Mouse (Mus musculus) A20 (cell line): ENCODE measurements around the gene Adam19.
"Not testable (repeated sequence)": the region's sequence is repeated elsewhere in the genome, so short reads cannot be mapped to it uniquely, and the experiment has no call there.

Source experiments
- DNase-seq: peaks from one replicate; pipeline ENCODE4 v3.0.0-alpha.2; 2011; ENCODE audit warnings: low read depth, low spot score

Gene Adam19

DNA sequence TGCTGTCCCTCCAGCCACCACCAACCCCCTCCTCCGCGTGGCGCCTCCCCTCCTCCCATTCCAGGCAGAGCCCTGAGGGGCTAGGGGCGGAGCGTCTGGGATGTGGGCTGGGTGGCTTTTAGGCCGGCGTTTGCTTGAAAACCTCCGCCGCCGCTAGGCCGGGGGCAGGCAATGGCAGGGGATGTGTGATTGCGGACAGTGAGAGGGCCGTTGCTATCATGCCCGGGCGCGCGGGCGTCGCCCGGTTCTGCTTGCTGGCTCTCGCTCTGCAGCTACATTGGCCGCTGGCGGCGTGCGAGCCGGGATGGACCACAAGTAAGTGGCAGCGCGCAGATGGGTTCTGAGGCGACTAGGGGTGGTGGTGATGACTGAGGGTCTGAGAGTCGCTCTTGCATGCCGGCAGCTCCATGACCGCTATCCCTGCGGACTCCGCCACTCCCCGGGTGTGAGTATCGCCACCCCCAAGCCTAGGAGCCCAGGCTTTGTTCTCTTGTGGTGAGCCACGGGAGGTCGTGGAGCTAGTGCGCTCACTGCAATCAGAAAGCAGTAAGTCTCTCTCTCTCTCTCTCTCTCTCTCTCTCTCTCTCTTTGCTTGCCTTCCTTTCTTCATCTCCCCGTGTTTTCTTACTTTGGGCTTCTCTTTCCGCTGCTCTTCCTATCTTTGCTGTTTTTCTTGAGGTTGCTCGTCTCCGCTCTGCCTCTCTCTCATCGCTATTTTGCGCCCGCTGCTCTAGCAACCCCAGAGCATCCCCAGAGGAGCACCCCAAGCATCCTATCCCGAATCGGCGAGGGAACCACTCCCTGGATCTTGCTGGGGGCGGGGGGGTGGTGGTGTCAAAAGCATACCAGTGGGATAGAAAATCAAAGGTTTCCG, at the start of gene Adam19:
TSS of gene Adam19 (plus strand) at position 97 of the 874 bp plus-strand sequence.
- no peak for DNase-seq

- peak; percentile 54 for DNase-seq
Observed at GRCm38 (mm10) chr11:46016061-46016460, 39.7 kb upstream of the Adam19 start.

DNA sequence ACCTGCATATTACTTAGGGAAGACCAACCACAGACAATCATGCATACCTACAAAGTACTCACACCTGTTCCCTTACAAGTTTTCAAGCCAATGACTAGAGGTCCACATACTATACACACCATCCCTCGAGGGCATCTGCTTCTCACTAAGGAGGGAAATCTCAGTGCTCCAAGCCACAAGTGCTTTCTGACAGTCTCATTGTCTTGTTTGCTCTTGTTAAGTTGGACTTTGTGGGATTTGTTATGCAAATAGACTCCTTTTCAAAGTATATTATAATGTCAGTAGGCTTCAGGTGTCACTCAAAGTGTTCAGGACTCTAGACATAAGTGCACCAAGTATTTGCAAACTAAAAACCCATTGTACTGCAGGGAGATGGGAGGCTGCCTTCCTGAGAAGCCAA, 35.5 kb upstream of the Adam19 start:
- no peak for DNase-seq

DNA sequence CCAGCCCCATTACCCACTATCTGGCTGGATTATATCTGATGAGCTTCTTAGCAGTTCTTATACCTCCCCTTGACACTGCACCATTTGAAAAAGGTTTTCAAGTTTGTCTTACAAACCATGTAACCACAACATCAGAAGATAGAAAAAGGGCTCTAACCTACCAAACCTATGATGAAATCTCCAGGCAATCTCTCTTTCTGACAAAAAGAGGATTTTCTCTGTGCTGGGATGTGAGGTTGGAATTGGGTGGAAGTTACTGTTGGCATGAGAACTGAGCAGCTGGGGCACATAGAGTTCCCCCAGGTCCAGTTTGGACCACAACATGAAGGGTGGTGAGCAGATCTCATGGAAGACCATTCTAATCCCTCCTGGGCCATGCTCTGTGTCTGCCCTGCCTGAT, 33.9 kb upstream of the Adam19 start:
- no peak for DNase-seq

DNA sequence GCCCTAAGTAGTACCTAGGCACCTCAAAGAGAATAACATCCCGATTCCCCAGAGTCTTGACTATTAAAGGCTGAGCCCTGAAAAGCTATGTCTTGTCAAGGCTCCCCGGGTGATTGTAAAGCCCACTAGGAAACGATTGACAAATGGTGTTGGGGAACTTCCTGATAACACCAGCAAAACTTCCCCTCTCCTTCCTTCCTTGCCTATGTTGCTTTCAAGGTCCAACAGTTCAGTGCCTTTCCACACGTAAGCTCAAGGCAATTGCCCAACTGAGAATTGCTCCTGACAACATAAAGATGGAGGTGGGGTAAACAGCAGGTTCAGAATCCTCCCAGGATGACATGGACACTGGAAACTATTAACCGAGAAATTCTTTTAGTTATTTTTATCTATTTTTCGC, 32.8 kb upstream of the Adam19 start:
- DNase-seq: no peak

GRCm38 (mm10) chr11:46025962-46026392, 29.8 kb upstream of the Adam19 start:
- DNase-seq: no peak

DNA sequence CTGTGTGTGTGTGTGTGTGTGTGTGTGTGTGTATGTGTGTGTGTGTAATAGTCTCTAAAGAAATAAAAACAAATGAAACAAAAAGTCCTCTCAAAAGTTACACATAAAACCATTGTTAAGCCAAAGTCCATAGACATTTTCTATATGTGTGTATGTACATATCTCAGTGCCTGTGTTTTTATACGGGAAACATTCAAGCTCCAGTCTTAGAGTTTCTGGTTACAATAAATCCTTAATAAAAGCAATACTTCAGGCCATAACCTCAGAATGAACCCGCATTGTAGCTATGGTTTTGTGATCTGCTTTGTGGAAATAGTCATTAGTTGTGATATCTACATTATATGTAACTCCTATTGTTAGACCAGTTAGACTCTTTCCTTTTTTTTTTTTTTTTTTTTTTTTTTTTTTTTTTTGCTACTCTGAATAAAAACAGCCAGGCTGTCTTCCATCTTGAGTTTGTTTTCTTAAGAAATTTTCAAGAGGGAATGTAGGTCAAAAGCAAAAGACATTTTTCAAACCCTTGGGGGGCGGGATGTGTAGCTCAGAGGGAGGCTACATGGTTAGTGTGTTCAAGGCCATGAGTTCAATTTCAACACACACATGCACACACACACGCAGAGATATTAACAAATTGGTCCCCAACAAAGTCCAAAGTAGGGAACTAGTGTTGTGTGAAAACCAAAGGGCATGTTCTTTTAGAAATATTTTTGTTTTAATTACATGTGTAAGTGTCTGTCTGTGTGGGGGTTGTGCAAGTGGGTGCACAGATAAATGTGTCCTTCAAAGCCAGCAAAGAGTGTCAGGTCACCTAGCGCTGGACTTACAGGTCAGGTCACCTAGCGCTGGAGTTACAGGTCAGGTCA, 27.6 kb upstream of the Adam19 start:
- no peak for DNase-seq

- no peak for DNase-seq
Observed at GRCm38 (mm10) chr11:46029485-46029884, 26.3 kb upstream of the Adam19 start.

DNA sequence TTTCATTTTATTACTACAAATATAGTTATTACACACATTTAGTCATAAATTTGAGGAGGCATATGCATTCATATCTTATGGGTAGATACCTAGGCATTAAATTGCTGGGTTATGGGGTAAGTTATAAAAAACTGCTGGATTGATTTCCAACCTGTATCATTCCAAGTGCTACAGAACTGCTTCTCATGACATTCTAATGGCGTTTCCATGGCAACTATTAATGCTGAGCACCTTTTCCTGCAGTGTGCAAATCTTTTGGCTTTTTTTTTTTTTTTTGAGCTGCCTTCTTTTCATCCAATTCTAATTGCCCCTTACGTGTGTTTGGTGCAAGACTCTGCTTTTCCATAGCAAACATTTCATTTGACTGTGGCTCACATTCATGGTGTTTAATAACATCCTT, 25.8 kb upstream of the Adam19 start:
- DNase-seq: no peak

- DNase-seq: peak; percentile 53
Observed at GRCm38 (mm10) chr11:46031470-46031869, 24.3 kb upstream of the Adam19 start.

- no peak for DNase-seq
Observed at GRCm38 (mm10) chr11:46032956-46033355, 22.8 kb upstream of the Adam19 start.

DNA sequence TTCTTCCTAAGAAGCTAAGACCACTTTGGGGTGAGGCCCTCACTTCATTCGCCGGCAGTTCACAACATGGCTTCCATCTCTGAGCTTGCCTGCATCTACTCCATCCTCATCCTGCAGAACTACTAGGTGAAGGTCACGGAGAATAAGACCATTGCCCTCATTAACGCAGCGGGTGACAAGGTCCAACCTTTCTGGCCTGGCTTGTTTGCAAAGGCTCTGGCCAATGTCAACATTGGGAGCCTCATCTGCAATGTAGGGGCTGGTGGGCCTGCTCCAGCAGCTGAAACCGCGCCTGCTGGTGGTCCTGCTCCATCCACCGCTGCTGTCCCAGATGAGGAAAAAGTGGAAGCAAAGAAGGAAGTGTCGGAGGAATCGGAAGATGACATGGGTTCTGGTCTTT, 19.4 kb upstream of the Adam19 start:
- DNase-seq: no peak

GRCm38 (mm10) chr11:46038901-46039300, 16.9 kb upstream of the Adam19 start:
- no peak for DNase-seq

DNA sequence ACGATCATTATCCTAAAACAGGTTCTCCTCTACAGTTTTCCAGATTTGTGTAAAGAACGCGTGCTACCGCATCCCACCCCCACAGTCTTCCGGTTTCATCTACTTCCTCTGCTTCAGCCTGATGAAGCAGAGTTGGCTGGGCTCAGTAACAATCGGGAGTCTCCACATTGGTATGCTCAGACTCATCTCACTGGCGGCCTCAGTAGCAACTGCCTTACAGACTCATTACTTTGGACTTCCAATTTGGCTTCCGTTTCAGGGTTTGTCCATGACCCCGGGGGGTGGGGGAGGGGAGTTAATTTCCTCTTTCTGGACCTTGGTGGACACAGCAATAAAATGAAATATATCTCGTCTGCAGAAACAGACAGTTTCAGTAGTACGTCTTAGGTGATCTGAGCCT, 16.5 kb upstream of the Adam19 start:
- no peak for DNase-seq

- no peak for DNase-seq
Observed at GRCm38 (mm10) chr11:46040841-46041556, 14.8 kb upstream of the Adam19 start.

GRCm38 (mm10) chr11:46041607-46042267, 14.1 kb upstream of the Adam19 start:
- DNase-seq: no peak

GRCm38 (mm10) chr11:46044781-46045180, 11.0 kb upstream of the Adam19 start:
- DNase-seq: no peak

DNA sequence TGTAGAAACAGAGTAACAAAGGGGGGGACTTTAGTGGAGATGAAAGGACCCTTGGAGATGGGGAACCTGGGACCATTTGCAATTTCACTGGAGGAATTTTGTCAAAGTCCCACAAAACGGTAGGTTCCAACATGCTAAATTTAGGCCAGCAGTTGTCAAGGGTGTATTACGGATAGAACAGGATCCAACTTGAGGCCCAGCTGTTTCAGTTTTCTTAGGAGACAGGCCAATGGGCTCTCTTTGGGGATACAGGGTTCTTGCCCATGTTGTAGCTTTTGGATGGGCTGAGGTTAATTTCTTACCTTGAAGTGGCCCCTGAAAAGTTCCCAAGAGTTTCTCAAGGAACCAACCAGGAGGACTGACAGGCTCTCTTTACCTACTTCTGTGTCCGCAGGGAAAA, 8.5 kb upstream of the Adam19 start:
- no peak for DNase-seq

GRCm38 (mm10) chr11:46052105-46052659, 3.6 kb upstream of the Adam19 start, which contains the start of gene Gm12166:
TSS of gene Gm12166 (minus strand) at chr11:46052321.
- peak; percentile 79 for DNase-seq

DNA sequence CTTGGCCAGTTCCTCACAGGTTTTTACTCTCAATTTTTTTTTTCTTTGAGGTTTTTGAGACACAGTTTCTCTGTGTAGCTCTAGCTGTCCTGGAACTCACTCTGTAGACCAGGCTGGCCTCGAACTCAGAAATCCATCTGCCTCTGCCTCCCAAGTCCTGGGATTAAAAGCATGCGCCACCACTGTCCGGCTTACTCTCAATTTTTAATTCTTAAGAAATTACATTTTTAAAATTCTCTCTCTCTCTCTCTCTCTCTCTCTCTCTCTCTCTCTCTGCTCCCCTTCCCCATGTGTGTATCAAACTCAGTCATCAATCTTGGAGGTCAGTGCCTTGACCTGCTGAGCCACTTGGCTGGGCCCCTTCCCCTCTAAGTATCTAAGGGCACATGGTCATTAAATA, 2.3 kb upstream of the Adam19 start:
- DNase-seq: not testable (repeated sequence)

GRCm38 (mm10) chr11:46054311-46054710, 1.5 kb upstream of the Adam19 start:
- DNase-seq: no peak
